Mouse (Mus musculus): ENCODE data around the gene Myo1d. TPM values are rescaled to one million over a fixed set of nuclear protein-coding genes. Genes with fewer than 3 reads are reported as not detected.

Myo1d gene
- polyA plus RNA-seq, 2 experiments: 3.3 to 7.5 TPM

- no peaks in the 10 kb centered on the region for H3K27me3 ChIP-seq (ENCODE audit: control insufficient read depth, insufficient read depth, low read length)
- DNase-seq (ENCODE audit: low read depth in 3 of 3, low spot score in 3 of 3): no peak
- ATAC-seq (ENCODE audit: insufficient read depth): no peak
- WGBS (ENCODE audit: insufficient replicate concordance): 79% methylated on average over 1 of the region's 1 CpGs
- no peak overlapping the region for H3K9ac ChIP-seq (replicated peaks)
- H3K27ac ChIP-seq: no peak overlapping the region
- H3K4me3 ChIP-seq (ENCODE audit: insufficient read depth in 1 of 2, low read depth in 2 of 2, low read length in 2 of 2): no peak overlapping the region
- no peaks in the 10 kb centered on the region for H3K4me1 ChIP-seq (replicated peaks; ENCODE audit: control insufficient read depth in 2 of 2, insufficient read depth in 2 of 2, low read length in 1 of 2)
- H3K36me3 ChIP-seq (replicated peaks; ENCODE audit: control insufficient read depth, insufficient read depth, low read depth): no peaks in the 10 kb centered on the region
- H3K4me2 ChIP-seq (ENCODE audit: low read depth): no peak overlapping the region
- TF ChIP-seq EP300 (IDR thresholded peaks at IDR 0.05; ENCODE audit: low read depth) (no peak), CTCF (IDR thresholded peaks at IDR 0.05; ENCODE audit: low read depth) (no peak)
- no peaks in the 10 kb centered on the region for H3K9me3 ChIP-seq (ENCODE audit: control insufficient read depth, low read length)
These were observed 264.5 kb downstream of the Myo1d start for GRCm38 (mm10) chr11:80515346-80515745.

- Histone ChIP-seq H3K27ac (no peak overlapping the region), H3K4me1 (replicated peaks; ENCODE audit: control insufficient read depth in 2 of 2, insufficient read depth in 2 of 2, low read length in 1 of 2) (no peaks in the 10 kb centered on the region), H3K9ac (replicated peaks) (no peak overlapping the region), H3K4me2 (ENCODE audit: low read depth) (no peak overlapping the region), H3K4me3 (ENCODE audit: insufficient read depth in 1 of 2, low read depth in 2 of 2, low read length in 2 of 2) (no peak overlapping the region), H3K9me3 (ENCODE audit: control insufficient read depth, low read length) (no peaks in the 10 kb centered on the region), H3K36me3 (replicated peaks; ENCODE audit: control insufficient read depth, insufficient read depth, low read depth) (no peaks in the 10 kb centered on the region), H3K27me3 (ENCODE audit: control insufficient read depth, insufficient read depth, low read length) (no peaks in the 10 kb centered on the region)
- no peak for TF ChIP-seq CTCF (IDR thresholded peaks at IDR 0.05; ENCODE audit: low read depth)
- TF ChIP-seq EP300 (IDR thresholded peaks at IDR 0.05; ENCODE audit: low read depth): no peak
- 32% methylated on average over 7 of the region's 7 CpGs for WGBS (ENCODE audit: insufficient replicate concordance)
- ATAC-seq (ENCODE audit: insufficient read depth): no peak
- DNase-seq (ENCODE audit: low read depth in 3 of 3, low spot score in 3 of 3): no peak
These were observed 266.0 kb downstream of the Myo1d start for GRCm38 (mm10) chr11:80513796-80514195.

- no peaks in the 10 kb centered on the region for H3K9me3 ChIP-seq (ENCODE audit: control insufficient read depth, low read length)
- H3K36me3 ChIP-seq (replicated peaks; ENCODE audit: control insufficient read depth, insufficient read depth, low read depth): no peaks in the 10 kb centered on the region
- no peak overlapping the region for H3K4me3 ChIP-seq (ENCODE audit: insufficient read depth in 1 of 2, low read depth in 2 of 2, low read length in 2 of 2)
- no peak overlapping the region for H3K4me2 ChIP-seq (ENCODE audit: low read depth)
- TF ChIP-seq CTCF (IDR thresholded peaks at IDR 0.05; ENCODE audit: low read depth) (no peak), EP300 (IDR thresholded peaks at IDR 0.05; ENCODE audit: low read depth) (no peak)
- WGBS (ENCODE audit: insufficient replicate concordance): 71% methylated on average over 19 of the region's 19 CpGs
- peaks cover 0 to 5% of the 10 kb centered on the region in 2 experiments; a peak in 1 of 4 replicates for H3K4me1 ChIP-seq (replicated peaks; ENCODE audit: control insufficient read depth in 2 of 2, insufficient read depth in 2 of 2, low read length in 1 of 2)
- H3K9ac ChIP-seq (replicated peaks): no peak overlapping the region
- ATAC-seq (ENCODE audit: insufficient read depth) (no peak), DNase-seq (ENCODE audit: low read depth in 3 of 3, low spot score in 3 of 3) (no peak)
- no peak overlapping the region for H3K27ac ChIP-seq
- H3K27me3 ChIP-seq (ENCODE audit: control insufficient read depth, insufficient read depth, low read length): no peaks in the 10 kb centered on the region
These were observed 267.3 kb downstream of the Myo1d start for GRCm38 (mm10) chr11:80512313-80513056.

DNA sequence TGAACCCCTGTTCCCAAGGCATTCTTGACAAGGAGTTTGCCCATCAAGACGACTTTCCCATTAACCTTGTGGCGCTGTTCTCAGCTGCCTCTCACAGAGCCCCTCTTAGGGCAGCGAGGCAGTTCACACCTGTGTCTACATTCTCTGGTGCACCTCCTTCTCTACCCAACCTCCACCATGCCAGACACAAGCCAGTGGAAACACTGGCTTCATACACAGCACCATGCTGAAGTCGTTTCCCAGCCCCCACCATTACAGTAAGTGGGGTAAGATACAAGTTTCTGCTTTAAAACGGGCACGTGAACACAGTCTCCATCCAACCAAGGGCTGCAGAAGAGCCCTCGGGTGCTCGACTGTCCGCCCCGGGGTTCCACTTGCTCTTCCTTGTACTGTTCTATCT lies 269.7 kb downstream of the Myo1d start:
- peaks cover 0 to 5% of the 10 kb centered on the region in 2 experiments; a peak in 1 of 4 replicates for H3K4me1 ChIP-seq (replicated peaks; ENCODE audit: control insufficient read depth in 2 of 2, insufficient read depth in 2 of 2, low read length in 1 of 2)
- H3K4me3 ChIP-seq (ENCODE audit: insufficient read depth in 1 of 2, low read depth in 2 of 2, low read length in 2 of 2): no peak overlapping the region
- 66% methylated on average over 10 of the region's 10 CpGs for WGBS (ENCODE audit: insufficient replicate concordance)
- H3K9ac ChIP-seq (replicated peaks): no peak overlapping the region
- DNase-seq (ENCODE audit: low read depth in 3 of 3, low spot score in 3 of 3) (no peak), ATAC-seq (ENCODE audit: insufficient read depth) (no peak)
- no peaks in the 10 kb centered on the region for H3K9me3 ChIP-seq (ENCODE audit: control insufficient read depth, low read length)
- no peaks in the 10 kb centered on the region for H3K27me3 ChIP-seq (ENCODE audit: control insufficient read depth, insufficient read depth, low read length)
- TF ChIP-seq CTCF (IDR thresholded peaks at IDR 0.05; ENCODE audit: low read depth) (no peak), EP300 (IDR thresholded peaks at IDR 0.05; ENCODE audit: low read depth) (no peak)
- no peaks in the 10 kb centered on the region for H3K36me3 ChIP-seq (replicated peaks; ENCODE audit: control insufficient read depth, insufficient read depth, low read depth)
- no peak overlapping the region for H3K4me2 ChIP-seq (ENCODE audit: low read depth)
- H3K27ac ChIP-seq: no peak overlapping the region

DNA sequence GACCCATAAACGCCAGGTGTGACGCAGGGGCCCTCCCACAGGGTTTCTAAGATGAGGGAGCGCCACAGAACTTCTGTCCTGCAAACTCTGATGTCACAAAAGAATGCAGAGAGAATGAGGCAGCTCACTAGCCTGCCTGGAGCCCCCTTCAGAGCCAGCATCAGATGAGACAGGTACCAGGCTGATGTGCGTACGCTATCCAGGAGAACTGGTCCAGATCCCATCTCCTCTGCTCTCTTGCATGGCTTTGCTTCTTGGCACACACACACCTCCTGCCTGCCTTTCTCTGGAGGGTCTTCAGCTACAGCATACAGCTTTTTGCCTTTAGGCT lies 270.7 kb downstream of the Myo1d start:
- no peak for ATAC-seq (ENCODE audit: insufficient read depth)
- H3K4me3 ChIP-seq (ENCODE audit: insufficient read depth in 1 of 2, low read depth in 2 of 2, low read length in 2 of 2): no peak overlapping the region
- no peaks in the 10 kb centered on the region for H3K9me3 ChIP-seq (ENCODE audit: control insufficient read depth, low read length)
- H3K4me1 ChIP-seq (replicated peaks; ENCODE audit: control insufficient read depth in 2 of 2, insufficient read depth in 2 of 2, low read length in 1 of 2): peaks cover 0 to 5% of the 10 kb centered on the region in 2 experiments; a peak in 1 of 4 replicates
- no peak overlapping the region for H3K27ac ChIP-seq
- no peaks in the 10 kb centered on the region for H3K36me3 ChIP-seq (replicated peaks; ENCODE audit: control insufficient read depth, insufficient read depth, low read depth)
- 61% methylated on average over 5 of the region's 5 CpGs for WGBS (ENCODE audit: insufficient replicate concordance)
- no peak for DNase-seq (ENCODE audit: low read depth in 3 of 3, low spot score in 3 of 3)
- TF ChIP-seq CTCF (IDR thresholded peaks at IDR 0.05; ENCODE audit: low read depth) (no peak), EP300 (IDR thresholded peaks at IDR 0.05; ENCODE audit: low read depth) (no peak)
- no peaks in the 10 kb centered on the region for H3K27me3 ChIP-seq (ENCODE audit: control insufficient read depth, insufficient read depth, low read length)
- no peak overlapping the region for H3K9ac ChIP-seq (replicated peaks)
- no peak overlapping the region for H3K4me2 ChIP-seq (ENCODE audit: low read depth)

All from liver, embryonic 14.5 days (tissue).